ENCODE assay signal across 31 mouse cellular contexts in genomic region chr5:106536068-106536467, GRCm38 (mm10).
DNase-seq lines count a peak whose midpoint lies in the region; ATAC-seq and TF ChIP-seq lines count a peak whose summit lies in the region.
"Had no signal": no experiment of that assay in that cellular context is flagged by ENCODE, and none has a peak within 500 bp of the region (broad histone marks: within the 10 kb centered on the region; RNA-seq: fewer than 3 reads in every experiment).

No protein-coding gene starts in this region.

- H3K9ac ChIP-seq in kidney, embryonic 16.5 days (replicated peaks; ENCODE audit: low read length), result no peak overlapping the region
- no peak overlapping the region for H3K9ac ChIP-seq in liver, postnatal 0 days (replicated peaks)
- H3K9ac ChIP-seq: heart, embryonic 12.5 days; hindbrain, embryonic 14.5 days; limb, embryonic 13.5 days; liver, embryonic 14.5 days; lung, embryonic 15.5 days; neural tube, embryonic 12.5 days had no signal

- TF ChIP-seq EP300 in liver, postnatal 0 days (IDR thresholded peaks at IDR 0.05; ENCODE audit: low read depth), result no peak

- no peak overlapping the region for H3K4me2 ChIP-seq in kidney, embryonic 16.5 days (replicated peaks; ENCODE audit: low read depth, low read length)
- H3K4me2 ChIP-seq in liver, postnatal 0 days (ENCODE audit: low read depth, low read length), result no peak overlapping the region
- H3K4me2 ChIP-seq: heart, embryonic 12.5 days; hindbrain, embryonic 14.5 days; limb, embryonic 13.5 days; lung, embryonic 15.5 days; neural tube, embryonic 12.5 days had no signal

- H3K27me3 ChIP-seq in kidney, adult 2 months (replicated peaks; ENCODE audit: control insufficient read depth, insufficient read depth, low read length), result no peaks in the 10 kb centered on the region
- H3K27me3 ChIP-seq in kidney, embryonic 16.5 days (ENCODE audit: insufficient read depth, low read length), result no peaks in the 10 kb centered on the region
- H3K27me3 ChIP-seq in liver, postnatal 0 days (ENCODE audit: insufficient read depth, low read length), result no peaks in the 10 kb centered on the region
- H3K27me3 ChIP-seq: heart, embryonic 12.5 days; limb, embryonic 13.5 days; lung, embryonic 15.5 days; neural tube, embryonic 12.5 days had no signal

- WGBS in kidney, adult 2 months, result 90% methylated on average over 5 of the region's 5 CpGs
- 83% methylated on average over 5 of the region's 5 CpGs for WGBS in kidney, embryonic 16.5 days
- 77% methylated on average over 5 of the region's 5 CpGs for WGBS in liver, postnatal 0 days (ENCODE audit: insufficient replicate concordance)

- DNase-seq in cerebellum, postnatal 10 days, result peak; percentile 59 to 60
- DNase-seq in cerebellum, postnatal 4 days (ENCODE audit: low spot score in 2 of 2), result no peak
- DNase-seq in kidney, adult 2 months, result peak; percentile 17
- DNase-seq in liver, postnatal 0 days, result peak; percentile 45
- DNase-seq in liver, result no peak
- DNase-seq in NIH3T3 (ENCODE audit: low read depth), result peak; percentile 4
- no peak for DNase-seq in spleen, postnatal 36 days (ENCODE audit: low spot score in 2 of 2)
- DNase-seq: adrenal gland, postnatal 25 days; cerebellum, adult 9-11 months; gastrocnemius, adult 2 months; gastrocnemius, postnatal 36 days; heart, adult 2 months; right cerebral cortex, adult 18-20 months; spleen, adult 18-20 months; thymus, adult 2 months; thymus, postnatal 36 days had no signal

- ATAC-seq in kidney, embryonic 16.5 days (ENCODE audit: low FRiP score, low TSS enrichment), result no peak
- ATAC-seq in liver, postnatal 0 days, result peak; percentile 70
- ATAC-seq: forebrain, embryonic 16.5 days; intestine, postnatal 0 days; midbrain, embryonic 16.5 days; Patski had no signal

- no peak for TF ChIP-seq POLR2A in kidney, adult 2 months (IDR thresholded peaks at IDR 0.05; ENCODE audit: low read depth, low read length)

- TF ChIP-seq CTCF in kidney, adult 2 months (conservative IDR thresholded peaks at IDR 0.05; ENCODE audit: insufficient read depth, insufficient read length, low read depth, low read length), result no peak
- no peak for TF ChIP-seq CTCF in liver, postnatal 0 days (IDR thresholded peaks at IDR 0.05; ENCODE audit: low read depth)

- H3K27ac ChIP-seq in kidney, adult 2 months (ENCODE audit: insufficient read depth, low read depth, low read length), result no peak overlapping the region
- no peak overlapping the region for H3K27ac ChIP-seq in kidney, embryonic 16.5 days (ENCODE audit: low read length)
- H3K27ac ChIP-seq in liver, postnatal 0 days (ENCODE audit: low read depth), result no peak overlapping the region
- H3K27ac ChIP-seq: gastrocnemius, adult 2 months; heart, adult 2 months; hindbrain, embryonic 14.5 days; layer of hippocampus, adult 2 months; limb, embryonic 13.5 days; liver, embryonic 14.5 days; lung, embryonic 15.5 days; macrophage; neural tube, embryonic 12.5 days had no signal

- H3K9me3 ChIP-seq in kidney, embryonic 16.5 days (ENCODE audit: low read length), result no peaks in the 10 kb centered on the region
- H3K9me3 ChIP-seq in liver, postnatal 0 days (ENCODE audit: low read length), result no peaks in the 10 kb centered on the region
- H3K9me3 ChIP-seq: limb, embryonic 13.5 days; lung, embryonic 15.5 days; neural tube, embryonic 12.5 days had no signal

- no peaks in the 10 kb centered on the region for H3K4me1 ChIP-seq in kidney, adult 2 months (ENCODE audit: control insufficient read depth, insufficient read depth, low read length)
- no peaks in the 10 kb centered on the region for H3K4me1 ChIP-seq in kidney, embryonic 16.5 days (ENCODE audit: insufficient read depth, low read length)
- peaks cover 8% of the 10 kb centered on the region for H3K4me1 ChIP-seq in liver, postnatal 0 days (ENCODE audit: insufficient read depth)
- H3K4me1 ChIP-seq: limb, embryonic 13.5 days; lung, embryonic 15.5 days had no signal

- H3K4me3 ChIP-seq in kidney, adult 2 months (ENCODE audit: insufficient read depth, low read depth, low read length), result no peak overlapping the region
- no peak overlapping the region for H3K4me3 ChIP-seq in kidney, embryonic 16.5 days (ENCODE audit: low read length)
- H3K4me3 ChIP-seq in liver, postnatal 0 days (ENCODE audit: low read depth, low read length), result no peak overlapping the region
- H3K4me3 ChIP-seq: gastrocnemius, adult 2 months; heart, adult 2 months; heart, embryonic 12.5 days; layer of hippocampus, adult 2 months; limb, embryonic 13.5 days; lung, embryonic 15.5 days; myocyte; neural tube, embryonic 12.5 days had no signal

- no peaks in the 10 kb centered on the region for H3K36me3 ChIP-seq in kidney, adult 2 months (ENCODE audit: control insufficient read depth, insufficient read depth, low read length)
- H3K36me3 ChIP-seq in kidney, embryonic 16.5 days (ENCODE audit: insufficient read depth, low read length), result no peaks in the 10 kb centered on the region
- H3K36me3 ChIP-seq in liver, postnatal 0 days (replicated peaks; ENCODE audit: insufficient read depth, low read length), result no peaks in the 10 kb centered on the region
- H3K36me3 ChIP-seq: G1E; heart, embryonic 12.5 days; limb, embryonic 13.5 days; lung, embryonic 15.5 days; neural tube, embryonic 12.5 days had no signal

Comparison
In these comparisons a context has a peak if more than half of its experiments do, and no peak if none do; other contexts are left out.
1. DNase-seq: peak in cerebellum, postnatal 10 days (2 of 2), kidney, adult 2 months (single experiment), liver, postnatal 0 days (single experiment) and NIH3T3 (single experiment); none in cerebellum, postnatal 4 days (0 of 2), liver (single experiment) and spleen, postnatal 36 days (0 of 2).